Mouse (Mus musculus): Measurements from ENCODE around the gene Tcf12. TPM values are rescaled to one million over a fixed set of nuclear protein-coding genes. Genes with fewer than 3 reads are reported as not detected.

The Tcf12 gene
- total and polyA plus RNA-seq, 3 experiments = 34.7 to 329 (median 80.7) TPM

- TF ChIP-seq POLR2AphosphoS5 (IDR thresholded peaks at IDR 0.05; ENCODE audit: insufficient replicate concordance, low read depth, low read length) (no peak), TAL1 (conservative IDR thresholded peaks at IDR 0.05; ENCODE audit: low read depth, low read length) (no peak), CTCF (IDR thresholded peaks at IDR 0.05; ENCODE audit: low read depth, low read length) (no peak), GATA1 (IDR thresholded peaks at IDR 0.05; ENCODE audit: borderline replicate concordance, low read length) (no peak), GATA2 (IDR thresholded peaks at IDR 0.05; ENCODE audit: borderline replicate concordance, low read depth, low read length) (no peak)
- Histone ChIP-seq H3K27me3 (ENCODE audit: insufficient read depth, low read length) (no peaks in the 10 kb centered on the region), H3K36me3 (replicated peaks) (peaks cover 72% of the 10 kb centered on the region), H3K4me1 (ENCODE audit: insufficient read depth, low read depth, low read length) (no peaks in the 10 kb centered on the region), H3K9me3 (replicated peaks) (no peaks in the 10 kb centered on the region), H3K4me3 (ENCODE audit: low read depth, low read length) (no peak overlapping the region)
- DNase-seq (ENCODE audit: low spot score) (no peak), ATAC-seq (ENCODE audit: extremely low read depth, insufficient number of reproducible peaks, low FRiP score, poor library complexity, severe bottlenecking) (no peak)
Measured at GRCm38 (mm10) chr9:71857926-71858325, 253.7 kb downstream of the Tcf12 start.

DNA sequence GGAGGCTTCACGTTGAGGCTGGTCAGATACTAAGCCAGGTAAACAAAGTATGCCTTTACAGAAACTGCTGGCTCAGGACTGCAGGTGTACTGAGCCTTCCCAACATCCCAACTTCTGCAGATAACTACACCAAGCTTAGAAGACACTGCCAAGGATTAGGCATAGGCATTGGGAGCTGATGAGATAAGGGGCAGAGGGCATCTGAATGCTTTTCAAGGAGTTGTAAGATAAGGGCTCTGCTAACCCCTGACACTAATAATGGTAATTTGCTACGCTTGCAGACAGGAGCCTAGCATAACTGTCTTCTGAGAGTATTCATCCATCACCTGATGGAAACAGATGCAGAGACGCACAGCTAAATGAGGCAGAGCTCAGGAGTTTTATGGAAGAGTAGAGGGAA lies 257.8 kb downstream of the Tcf12 start:
- Histone ChIP-seq H3K4me1 (ENCODE audit: insufficient read depth, low read depth, low read length) (no peaks in the 10 kb centered on the region), H3K4me3 (ENCODE audit: low read depth, low read length) (no peak overlapping the region), H3K27me3 (ENCODE audit: insufficient read depth, low read length) (no peaks in the 10 kb centered on the region), H3K9me3 (replicated peaks) (no peaks in the 10 kb centered on the region), H3K36me3 (replicated peaks) (peaks cover 80% of the 10 kb centered on the region)
- ATAC-seq (ENCODE audit: extremely low read depth, insufficient number of reproducible peaks, low FRiP score, poor library complexity, severe bottlenecking) = no peak
- no peak for TF ChIP-seq GATA2 (IDR thresholded peaks at IDR 0.05; ENCODE audit: borderline replicate concordance, low read depth, low read length)
- no peak for TF ChIP-seq CTCF (IDR thresholded peaks at IDR 0.05; ENCODE audit: low read depth, low read length)
- TF ChIP-seq POLR2AphosphoS5 (IDR thresholded peaks at IDR 0.05; ENCODE audit: insufficient replicate concordance, low read depth, low read length) = no peak
- TF ChIP-seq TAL1 (conservative IDR thresholded peaks at IDR 0.05; ENCODE audit: low read depth, low read length) = no peak
- no peak for TF ChIP-seq GATA1 (IDR thresholded peaks at IDR 0.05; ENCODE audit: borderline replicate concordance, low read length)
- DNase-seq (ENCODE audit: low spot score) = no peak

DNA sequence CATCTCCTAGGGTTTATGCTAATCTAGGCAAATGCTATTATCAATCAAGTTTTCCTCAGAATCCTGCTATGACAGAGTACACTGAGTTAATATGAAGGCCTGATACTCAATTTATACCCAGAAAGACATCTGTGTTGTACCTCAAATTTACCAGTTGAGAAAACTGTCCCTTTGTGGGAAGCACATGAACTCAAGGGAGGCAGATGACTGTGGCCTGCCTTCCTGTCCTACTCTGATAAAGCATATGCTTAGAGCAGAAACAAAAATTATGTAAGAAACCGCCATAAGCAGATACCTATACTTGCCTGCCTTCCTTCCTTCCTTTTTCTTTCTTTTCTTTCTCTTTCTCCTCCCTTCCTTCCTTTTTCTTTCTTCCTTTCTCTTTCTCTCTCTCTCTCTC lies 261.4 kb downstream of the Tcf12 start:
- no peak for TF ChIP-seq TAL1 (conservative IDR thresholded peaks at IDR 0.05; ENCODE audit: low read depth, low read length)
- no peak for TF ChIP-seq GATA2 (IDR thresholded peaks at IDR 0.05; ENCODE audit: borderline replicate concordance, low read depth, low read length)
- TF ChIP-seq POLR2AphosphoS5 (IDR thresholded peaks at IDR 0.05; ENCODE audit: insufficient replicate concordance, low read depth, low read length) = no peak
- no peak for TF ChIP-seq GATA1 (IDR thresholded peaks at IDR 0.05; ENCODE audit: borderline replicate concordance, low read length)
- no peak for TF ChIP-seq CTCF (IDR thresholded peaks at IDR 0.05; ENCODE audit: low read depth, low read length)
- no peaks in the 10 kb centered on the region for H3K4me1 ChIP-seq (ENCODE audit: insufficient read depth, low read depth, low read length)
- H3K27me3 ChIP-seq (ENCODE audit: insufficient read depth, low read length) = no peaks in the 10 kb centered on the region
- DNase-seq (ENCODE audit: low spot score) (no peak), ATAC-seq (ENCODE audit: extremely low read depth, insufficient number of reproducible peaks, low FRiP score, poor library complexity, severe bottlenecking) (no peak)
- no peak overlapping the region for H3K4me3 ChIP-seq (ENCODE audit: low read depth, low read length)
- peaks cover 81% of the 10 kb centered on the region for H3K36me3 ChIP-seq (replicated peaks)
- H3K9me3 ChIP-seq (replicated peaks) = no peaks in the 10 kb centered on the region

GRCm38 (mm10) chr9:71848392-71848791 lies 263.3 kb downstream of the Tcf12 start:
- no peaks in the 10 kb centered on the region for H3K9me3 ChIP-seq (replicated peaks)
- peaks cover 76% of the 10 kb centered on the region for H3K36me3 ChIP-seq (replicated peaks)
- TF ChIP-seq GATA2 (IDR thresholded peaks at IDR 0.05; ENCODE audit: borderline replicate concordance, low read depth, low read length) (no peak), CTCF (IDR thresholded peaks at IDR 0.05; ENCODE audit: low read depth, low read length) (no peak), POLR2AphosphoS5 (IDR thresholded peaks at IDR 0.05; ENCODE audit: insufficient replicate concordance, low read depth, low read length) (no peak)
- H3K27me3 ChIP-seq (ENCODE audit: insufficient read depth, low read length) = no peaks in the 10 kb centered on the region
- no peaks in the 10 kb centered on the region for H3K4me1 ChIP-seq (ENCODE audit: insufficient read depth, low read depth, low read length)
- ATAC-seq (ENCODE audit: extremely low read depth, insufficient number of reproducible peaks, low FRiP score, poor library complexity, severe bottlenecking) (no peak), DNase-seq (ENCODE audit: low spot score) (no peak)
- no peak overlapping the region for H3K4me3 ChIP-seq (ENCODE audit: low read depth, low read length)

- no peaks in the 10 kb centered on the region for H3K4me1 ChIP-seq (ENCODE audit: insufficient read depth, low read depth, low read length)
- DNase-seq (ENCODE audit: low spot score) (no peak), ATAC-seq (ENCODE audit: extremely low read depth, insufficient number of reproducible peaks, low FRiP score, poor library complexity, severe bottlenecking) (no peak)
- no peak overlapping the region for H3K4me3 ChIP-seq (ENCODE audit: low read depth, low read length)
- H3K9me3 ChIP-seq (replicated peaks) = no peaks in the 10 kb centered on the region
- TF ChIP-seq TAL1 (conservative IDR thresholded peaks at IDR 0.05; ENCODE audit: low read depth, low read length) (no peak), CTCF (IDR thresholded peaks at IDR 0.05; ENCODE audit: low read depth, low read length) (no peak), POLR2AphosphoS5 (IDR thresholded peaks at IDR 0.05; ENCODE audit: insufficient replicate concordance, low read depth, low read length) (no peak), GATA2 (IDR thresholded peaks at IDR 0.05; ENCODE audit: borderline replicate concordance, low read depth, low read length) (no peak), GATA1 (IDR thresholded peaks at IDR 0.05; ENCODE audit: borderline replicate concordance, low read length) (no peak)
- peaks cover 75% of the 10 kb centered on the region for H3K36me3 ChIP-seq (replicated peaks)
- no peaks in the 10 kb centered on the region for H3K27me3 ChIP-seq (ENCODE audit: insufficient read depth, low read length)
Measured at GRCm38 (mm10) chr9:71847921-71848320, 263.8 kb downstream of the Tcf12 start.

- H3K27me3 ChIP-seq (ENCODE audit: insufficient read depth, low read length) = no peaks in the 10 kb centered on the region
- H3K36me3 ChIP-seq (replicated peaks) = peaks cover 54% of the 10 kb centered on the region
- ATAC-seq (ENCODE audit: extremely low read depth, insufficient number of reproducible peaks, low FRiP score, poor library complexity, severe bottlenecking) (no peak), DNase-seq (ENCODE audit: low spot score) (no peak)
- H3K9me3 ChIP-seq (replicated peaks) = no peaks in the 10 kb centered on the region
- no peak for TF ChIP-seq CTCF (IDR thresholded peaks at IDR 0.05; ENCODE audit: low read depth, low read length)
- TF ChIP-seq GATA1 (IDR thresholded peaks at IDR 0.05; ENCODE audit: borderline replicate concordance, low read length) = no peak
- TF ChIP-seq GATA2 (IDR thresholded peaks at IDR 0.05; ENCODE audit: borderline replicate concordance, low read depth, low read length) = no peak
- no peak for TF ChIP-seq POLR2AphosphoS5 (IDR thresholded peaks at IDR 0.05; ENCODE audit: insufficient replicate concordance, low read depth, low read length)
- no peak for TF ChIP-seq TAL1 (conservative IDR thresholded peaks at IDR 0.05; ENCODE audit: low read depth, low read length)
- H3K4me3 ChIP-seq (ENCODE audit: low read depth, low read length) = no peak overlapping the region
- H3K4me1 ChIP-seq (ENCODE audit: insufficient read depth, low read depth, low read length) = no peaks in the 10 kb centered on the region
Measured at GRCm38 (mm10) chr9:71841850-71842249, 269.8 kb downstream of the Tcf12 start.
